Mouse (Mus musculus) hindbrain, embryonic 11.5 days (tissue): Measurements from ENCODE around the gene Gm5134. TPM values are rescaled to one million over a fixed set of nuclear protein-coding genes. Genes with fewer than 3 reads are reported as not detected.

Experiments used
- ATAC-seq: fragments of 200-750 bp; cut with Nextera tagmentation; 2 replicates; pipeline ENCODE4 v1.8.0; 2017; ENCODE audit warnings: mild to moderate bottlenecking, moderate TSS enrichment, moderate library complexity; ENCODE audit not compliant: low FRiP score
- DNase-seq: peaks from one replicate; pipeline ENCODE4 v3.0.0-alpha.2; 2015; ENCODE audit warnings: low spot score
- H3K27ac ChIP-seq: fragments of 300-500 bp; sonication (generic); 2 replicates; pipeline ENCODE4 v1.5.1; 2014; ENCODE audit warnings: mild to moderate bottlenecking, low read depth, low read length
- H3K27me3 ChIP-seq: fragments of 300-500 bp; sonication (generic); 2 replicates; pipeline ENCODE4 v1.6.1; 2014; ENCODE audit warnings: mild to moderate bottlenecking, low read length, moderate library complexity, mixed read lengths; ENCODE audit not compliant: control insufficient read depth, insufficient read depth
- H3K36me3 ChIP-seq: fragments of 300-500 bp; sonication (generic); 2 replicates; pipeline ENCODE4 v1.6.1; 2014; ENCODE audit warnings: mild to moderate bottlenecking, low read length, moderate library complexity, mixed read lengths; ENCODE audit not compliant: control insufficient read depth, insufficient read depth
- H3K4me1 ChIP-seq: fragments of 300-500 bp; sonication (generic); replicated peaks from 2 replicates; pipeline ENCODE4 v1.6.1; 2014; ENCODE audit warnings: low read length, mixed read lengths; ENCODE audit not compliant: control insufficient read depth, insufficient read depth
- H3K4me2 ChIP-seq: fragments of 300-500 bp; sonication (generic); replicated peaks from 2 replicates; pipeline ENCODE4 v1.6.1; 2014; ENCODE audit warnings: mild to moderate bottlenecking, low read depth, low read length
- H3K4me3 ChIP-seq: fragments of 300-500 bp; sonication (generic); 2 replicates; pipeline ENCODE4 v1.5.1; 2014; ENCODE audit warnings: low read depth, low read length
- H3K9ac ChIP-seq: fragments of 300-500 bp; sonication (generic); 2 replicates; pipeline ENCODE4 v1.6.1; 2014; ENCODE audit warnings: low read depth, low read length
- H3K9me3 ChIP-seq: fragments of 300-500 bp; sonication (generic); 2 replicates; pipeline ENCODE4 v1.6.1; 2016; ENCODE audit warnings: low read length; ENCODE audit not compliant: control insufficient read depth
- WGBS: fragments of 180-500 bp; shearing (Covaris S2); extraction: QIAGEN DNeasy Blood & Tissue Kit; methylation state at CpG from one replicate; pipeline ENCODE4 v1.1.7; 2014; 5-methylcytosine and 5-hydroxymethylcytosine counted together
- polyA plus RNA-seq: library from polyadenylated mRNA; unstranded; fragments of >200 nt; fragmentation: Nextera tagmentation; extraction: Ambion mirVana; gene quantifications from 2 replicates; pipeline ENCODE4 v1.2.1, GENCODE M21; 2014

Gm5134 gene
- polyA plus RNA-seq, 1 experiment from 2014 or later: 0.22 TPM

DNA sequence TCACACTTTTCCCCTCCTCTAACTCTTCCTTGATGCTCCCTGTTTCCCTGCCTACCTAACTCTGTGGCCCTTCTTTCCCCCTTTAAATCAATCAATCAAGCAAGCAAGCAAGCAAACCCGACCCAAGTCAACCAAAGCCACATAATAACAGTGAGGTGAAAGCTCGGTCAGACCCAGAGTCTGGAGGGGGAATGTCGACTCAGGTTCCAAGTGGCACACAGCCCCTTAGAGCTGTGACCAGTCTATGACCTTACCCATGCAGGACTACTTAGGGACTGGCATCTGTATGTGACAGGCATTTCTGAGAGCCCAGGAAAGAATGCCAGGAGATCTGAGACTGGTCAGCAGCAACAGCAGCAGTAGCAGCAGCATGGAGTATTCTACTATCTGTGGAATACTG, 42.0 kb downstream of the Gm5134 start:
- Histone ChIP-seq H3K4me3 (no peak overlapping the region), H3K27me3 (no peaks in the 10 kb centered on the region), H3K9me3 (no peaks in the 10 kb centered on the region), H3K9ac (no peak overlapping the region), H3K4me2 (no peak overlapping the region), H3K4me1 (no peaks in the 10 kb centered on the region), H3K36me3 (no peaks in the 10 kb centered on the region), H3K27ac (no peak overlapping the region)
- ATAC-seq (no peak), DNase-seq (no peak)
- WGBS: 43% methylated on average over 3 of the region's 3 CpGs

GRCm38 (mm10) chr10:76001160-76001559, 46.8 kb downstream of the Gm5134 start:
- H3K27me3 ChIP-seq: no peaks in the 10 kb centered on the region
- no peaks in the 10 kb centered on the region for H3K9me3 ChIP-seq
- no peaks in the 10 kb centered on the region for H3K36me3 ChIP-seq
- no peak overlapping the region for H3K27ac ChIP-seq
- DNase-seq (peak; percentile 14), ATAC-seq (no peak)
- H3K4me3 ChIP-seq: no peak overlapping the region
- WGBS: 31% methylated on average over 7 of the region's 7 CpGs
- no peaks in the 10 kb centered on the region for H3K4me1 ChIP-seq
- no peak overlapping the region for H3K9ac ChIP-seq
- no peak overlapping the region for H3K4me2 ChIP-seq

GRCm38 (mm10) chr10:76002101-76002521, 47.8 kb downstream of the Gm5134 start:
- Histone ChIP-seq H3K27ac (no peak overlapping the region), H3K4me2 (no peak overlapping the region), H3K9ac (no peak overlapping the region), H3K36me3 (no peaks in the 10 kb centered on the region), H3K27me3 (no peaks in the 10 kb centered on the region), H3K4me3 (no peak overlapping the region), H3K4me1 (no peaks in the 10 kb centered on the region), H3K9me3 (no peaks in the 10 kb centered on the region)
- 37% methylated on average over 3 of the region's 3 CpGs for WGBS
- no peak for ATAC-seq
- no peak for DNase-seq

GRCm38 (mm10) chr10:76002615-76003014, 48.3 kb downstream of the Gm5134 start:
- no peaks in the 10 kb centered on the region for H3K27me3 ChIP-seq
- H3K9me3 ChIP-seq: no peaks in the 10 kb centered on the region
- no peak overlapping the region for H3K9ac ChIP-seq
- H3K4me3 ChIP-seq: no peak overlapping the region
- WGBS: 27% methylated on average over 2 of the region's 2 CpGs
- H3K4me1 ChIP-seq: no peaks in the 10 kb centered on the region
- H3K27ac ChIP-seq: no peak overlapping the region
- no peak overlapping the region for H3K4me2 ChIP-seq
- ATAC-seq (no peak), DNase-seq (no peak)
- no peaks in the 10 kb centered on the region for H3K36me3 ChIP-seq

DNA sequence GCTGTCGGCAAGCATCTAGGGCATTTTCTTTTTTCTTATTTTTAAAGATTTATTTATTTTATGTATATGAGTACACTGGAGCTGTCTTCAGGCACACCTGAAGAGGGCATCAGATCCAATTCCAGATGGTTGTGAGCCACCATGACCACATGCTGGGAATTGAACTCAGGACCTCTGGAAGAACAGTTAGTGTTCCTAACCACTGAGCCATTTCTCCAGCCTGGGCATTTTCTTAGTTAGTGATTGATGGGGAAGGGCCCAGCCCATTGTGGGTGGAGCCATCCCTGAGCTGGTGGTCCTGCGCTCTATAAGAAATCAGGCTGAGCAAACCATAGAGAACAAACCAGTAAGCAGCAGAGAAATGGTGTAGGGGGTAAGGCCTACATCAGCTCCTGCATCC, 48.9 kb downstream of the Gm5134 start:
- DNase-seq: no peak
- no peak overlapping the region for H3K27ac ChIP-seq
- no peak for ATAC-seq
- no peaks in the 10 kb centered on the region for H3K4me1 ChIP-seq
- WGBS: 79% methylated on average over 2 of the region's 2 CpGs
- no peaks in the 10 kb centered on the region for H3K27me3 ChIP-seq
- no peak overlapping the region for H3K4me3 ChIP-seq
- H3K9ac ChIP-seq: no peak overlapping the region
- no peaks in the 10 kb centered on the region for H3K9me3 ChIP-seq
- no peak overlapping the region for H3K4me2 ChIP-seq
- H3K36me3 ChIP-seq: no peaks in the 10 kb centered on the region

GRCm38 (mm10) chr10:76006385-76006784, 52.1 kb downstream of the Gm5134 start:
- no peaks in the 10 kb centered on the region for H3K27me3 ChIP-seq
- ATAC-seq (no peak), DNase-seq (no peak)
- no peak overlapping the region for H3K4me2 ChIP-seq
- no peak overlapping the region for H3K27ac ChIP-seq
- no peaks in the 10 kb centered on the region for H3K9me3 ChIP-seq
- no peaks in the 10 kb centered on the region for H3K36me3 ChIP-seq
- 85% methylated on average over 6 of the region's 6 CpGs for WGBS
- H3K4me3 ChIP-seq: no peak overlapping the region
- no peaks in the 10 kb centered on the region for H3K4me1 ChIP-seq
- H3K9ac ChIP-seq: no peak overlapping the region

DNA sequence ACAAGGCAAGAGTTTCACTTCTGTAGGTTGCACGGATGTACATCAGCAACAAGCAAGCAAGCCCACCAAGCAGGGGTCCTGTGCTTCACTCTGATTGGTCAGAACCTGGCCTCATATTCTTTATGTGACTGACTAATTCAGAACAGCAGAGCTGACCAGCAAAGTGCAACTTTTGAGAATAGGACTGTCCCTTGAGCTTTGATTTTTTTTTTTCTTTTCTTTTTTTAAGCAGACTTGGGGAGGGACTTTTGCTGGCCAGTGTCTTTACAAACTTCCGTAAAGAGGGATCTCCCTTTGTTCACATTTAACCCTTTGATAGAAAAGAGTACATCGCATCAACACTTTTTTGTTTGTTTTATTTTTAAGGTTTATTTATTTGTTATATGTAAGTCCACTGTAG, 55.5 kb downstream of the Gm5134 start:
- Histone ChIP-seq H3K9ac (no peak overlapping the region), H3K4me2 (no peak overlapping the region), H3K4me3 (no peak overlapping the region), H3K27me3 (no peaks in the 10 kb centered on the region), H3K27ac (no peak overlapping the region), H3K9me3 (no peaks in the 10 kb centered on the region), H3K4me1 (no peaks in the 10 kb centered on the region), H3K36me3 (no peaks in the 10 kb centered on the region)
- no peak for ATAC-seq
- 81% methylated on average over 3 of the region's 3 CpGs for WGBS
- DNase-seq: no peak

DNA sequence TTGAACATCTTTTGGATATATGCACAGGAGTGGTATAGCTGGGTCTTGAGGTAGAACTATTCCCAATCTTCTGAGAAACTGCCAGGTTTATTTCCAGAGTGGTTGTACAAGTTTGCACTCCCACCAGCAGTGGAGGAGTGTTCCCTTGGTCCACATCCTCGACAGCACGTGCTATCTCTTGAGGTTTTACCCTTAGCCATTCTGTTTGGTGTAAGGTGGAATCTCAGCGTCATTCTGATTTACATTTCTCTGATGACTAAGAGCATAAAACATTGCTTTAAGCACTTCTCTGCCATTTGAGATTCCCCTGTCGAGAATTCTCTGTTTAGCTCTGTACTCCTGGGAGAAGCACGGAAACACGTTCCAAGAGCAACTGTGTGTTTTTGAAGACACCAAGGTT, 58.6 kb downstream of the Gm5134 start:
- no peaks in the 10 kb centered on the region for H3K9me3 ChIP-seq
- H3K4me3 ChIP-seq: no peak overlapping the region
- H3K4me2 ChIP-seq: no peak overlapping the region
- H3K4me1 ChIP-seq: no peaks in the 10 kb centered on the region
- ATAC-seq: no peak
- no peaks in the 10 kb centered on the region for H3K36me3 ChIP-seq
- H3K27me3 ChIP-seq: no peaks in the 10 kb centered on the region
- 81% methylated on average over 6 of the region's 6 CpGs for WGBS
- H3K9ac ChIP-seq: no peak overlapping the region
- DNase-seq: no peak
- no peak overlapping the region for H3K27ac ChIP-seq

GRCm38 (mm10) chr10:76016886-76017285, 62.6 kb downstream of the Gm5134 start:
- no peak overlapping the region for H3K27ac ChIP-seq
- no peaks in the 10 kb centered on the region for H3K27me3 ChIP-seq
- DNase-seq (no peak), ATAC-seq (no peak)
- no peaks in the 10 kb centered on the region for H3K4me1 ChIP-seq
- 94% methylated on average over 3 of the region's 3 CpGs for WGBS
- H3K9me3 ChIP-seq: no peaks in the 10 kb centered on the region
- H3K36me3 ChIP-seq: no peaks in the 10 kb centered on the region
- H3K4me2 ChIP-seq: no peak overlapping the region
- H3K4me3 ChIP-seq: no peak overlapping the region
- H3K9ac ChIP-seq: no peak overlapping the region
